Mouse (Mus musculus) MEL (cell line): ENCODE data around the gene Cox17. TPM values are rescaled to one million over a fixed set of nuclear protein-coding genes. Genes with fewer than 3 reads are reported as not detected.

Source experiments
- DNase-seq: peaks from one replicate; pipeline ENCODE4 v3.0.0; 2011; ENCODE audit warnings: low read depth, low spot score
- H3K27ac ChIP-seq: 2 replicates; pipeline ENCODE4 v1.5.1; 2012; ENCODE audit warnings: low read depth, mild to moderate bottlenecking, control low read depth, low read length, moderate library complexity; ENCODE audit not compliant: control insufficient read depth
- H3K27me3 ChIP-seq, 2 experiments: fragments of 150-350 bp in 1 of 2; sonication (generic) in 1 of 2; 2 replicates each; pipeline ENCODE4 v1.6.1; 2012; ENCODE audit warnings: low read length in 2 of 2, mild to moderate bottlenecking in 2 of 2, improper control_type of control experiment in 1 of 2, moderate library complexity in 1 of 2; ENCODE audit not compliant: insufficient read depth in 2 of 2, control insufficient read depth in 1 of 2
- H3K36me3 ChIP-seq, 2 experiments: 2 replicates each; pipeline ENCODE4 v1.6.1; 2012 to 2014; ENCODE audit warnings: low read length in 2 of 2, improper control_type of control experiment in 1 of 2, inconsistent platforms in 1 of 2, mild to moderate bottlenecking in 1 of 2; ENCODE audit not compliant: insufficient read depth in 2 of 2, control insufficient read depth in 1 of 2
- H3K4me1 ChIP-seq, 2 experiments: fragments of 150-350 bp in 1 of 2; sonication (generic) in 1 of 2; 2 replicates each; pipeline ENCODE4 v1.6.1; 2012; ENCODE audit warnings: low read length in 2 of 2, improper control_type of control experiment in 1 of 2, mild to moderate bottlenecking in 1 of 2; ENCODE audit not compliant: insufficient read depth in 2 of 2, control insufficient read depth in 1 of 2
- H3K4me3 ChIP-seq, 2 experiments: fragments of 150-350 bp in 1 of 2; sonication (generic) in 1 of 2; 2 replicates each; pipeline ENCODE4 v1.5.1; 2012; ENCODE audit warnings: low read depth in 2 of 2, low read length in 2 of 2, mild to moderate bottlenecking in 2 of 2, moderate library complexity in 2 of 2, control low read depth in 1 of 2, improper control_type of control experiment in 1 of 2; ENCODE audit not compliant: control insufficient read depth in 1 of 2, insufficient read depth in 1 of 2
- H3K79me2 ChIP-seq: 2 replicates; pipeline ENCODE4 v1.6.1; 2012; ENCODE audit warnings: mild to moderate bottlenecking, low read length, moderate library complexity; ENCODE audit not compliant: control insufficient read depth, poor library complexity, insufficient read depth
- H3K9ac ChIP-seq: 2 replicates; pipeline ENCODE4 v1.6.1; 2012; ENCODE audit warnings: low read depth, mild to moderate bottlenecking, control low read depth, low read length, moderate library complexity; ENCODE audit not compliant: control insufficient read depth, poor library complexity, severe bottlenecking
- H3K9me3 ChIP-seq: fragments of 150-350 bp; sonication (generic); replicated peaks from 2 replicates; pipeline ENCODE4 v1.6.1; 2012; ENCODE audit warnings: mild to moderate bottlenecking, low read length, improper control_type of control experiment, moderate library complexity; ENCODE audit not compliant: insufficient read depth
- CTCF ChIP-seq, 3 experiments: IDR thresholded peaks in 2 of 3; conservative IDR thresholded peaks in 1 of 3; 2 replicates each; pipeline ENCODE4 v1.5.1; 2011 to 2012; ENCODE audit warnings: low read length in 3 of 3, low read depth in 2 of 3, mild to moderate bottlenecking in 2 of 3, improper control_type of control experiment in 1 of 3, inconsistent platforms in 1 of 3, mixed read lengths in 1 of 3, moderate library complexity in 1 of 3; ENCODE audit not compliant: control insufficient read depth in 1 of 3, insufficient read depth in 1 of 3, poor library complexity in 1 of 3, severe bottlenecking in 1 of 3
- E2F4 ChIP-seq: IDR thresholded peaks from 2 replicates; pipeline ENCODE4 v1.6.1; 2011; ENCODE audit warnings: low read depth, low read length, improper control_type of control experiment, borderline replicate concordance
- ELF1 ChIP-seq: IDR thresholded peaks from 2 replicates; pipeline ENCODE4 v1.6.1; 2014; ENCODE audit warnings: low read depth, mild to moderate bottlenecking, inconsistent platforms, low read length, improper control_type of control experiment, moderate library complexity
- EP300 ChIP-seq, 2 experiments: IDR thresholded peaks; 2 replicates each; pipeline ENCODE4 v1.6.1; 2011; ENCODE audit warnings: improper control_type of control experiment in 2 of 2, low read length in 2 of 2, low read depth in 1 of 2, mild to moderate bottlenecking in 1 of 2
- GABPA ChIP-seq: IDR thresholded peaks from 2 replicates; pipeline ENCODE4 v1.6.1; 2012; ENCODE audit warnings: low read depth, mild to moderate bottlenecking, inconsistent platforms, low read length, improper control_type of control experiment, moderate library complexity
- HCFC1 ChIP-seq: IDR thresholded peaks from 2 replicates; pipeline ENCODE4 v1.6.1; 2012; ENCODE audit warnings: low read depth, mild to moderate bottlenecking, inconsistent platforms, low read length, improper control_type of control experiment, moderate library complexity
- JUND ChIP-seq: IDR thresholded peaks from 2 replicates; pipeline ENCODE4 v1.6.1; 2011; ENCODE audit warnings: low read depth, mild to moderate bottlenecking, improper control_type of control experiment, low read length
- KAT2A ChIP-seq: conservative IDR thresholded peaks from 2 replicates; pipeline ENCODE4 v1.6.1; 2012; ENCODE audit warnings: low read depth, low read length, improper control_type of control experiment, inconsistent platforms
- MAFK ChIP-seq: IDR thresholded peaks from 2 replicates; pipeline ENCODE4 v1.6.1; 2011; ENCODE audit warnings: low read depth, mild to moderate bottlenecking, low read length, improper control_type of control experiment, borderline replicate concordance
- MAZ ChIP-seq: IDR thresholded peaks from 2 replicates; pipeline ENCODE4 v1.6.1; 2012; ENCODE audit warnings: low read depth, mild to moderate bottlenecking, inconsistent platforms, low read length, improper control_type of control experiment
- MYB ChIP-seq: IDR thresholded peaks from 2 replicates; pipeline ENCODE4 v1.6.1; 2011; ENCODE audit warnings: mild to moderate bottlenecking, low read depth, low read length, improper control_type of control experiment
- NELFE ChIP-seq: IDR thresholded peaks from 2 replicates; pipeline ENCODE4 v1.6.1; 2011; ENCODE audit warnings: low read depth, low read length, improper control_type of control experiment
- POLR2A ChIP-seq, 2 experiments: IDR thresholded peaks; 2 replicates each; pipeline ENCODE4 v1.6.1; 2011 to 2012; ENCODE audit warnings: low read length in 2 of 2, mild to moderate bottlenecking in 2 of 2, control low read depth in 1 of 2, improper control_type of control experiment in 1 of 2, low read depth in 1 of 2, moderate library complexity in 1 of 2; ENCODE audit not compliant: control insufficient read depth in 1 of 2, insufficient read depth in 1 of 2, poor library complexity in 1 of 2
- POLR2AphosphoS2 ChIP-seq: IDR thresholded peaks from 2 replicates; pipeline ENCODE4 v1.6.1; 2011; ENCODE audit warnings: low read length, improper control_type of control experiment
- POLR2AphosphoS5 ChIP-seq: IDR thresholded peaks from 2 replicates; pipeline ENCODE4 v1.6.1; 2012; ENCODE audit warnings: low read depth, borderline replicate concordance, mild to moderate bottlenecking, inconsistent platforms, low read length, moderate library complexity, mixed read lengths
- RAD21 ChIP-seq: IDR thresholded peaks from 2 replicates; pipeline ENCODE4 v1.6.1; 2011; ENCODE audit warnings: mild to moderate bottlenecking, low read depth, low read length, improper control_type of control experiment
- SIN3A ChIP-seq: IDR thresholded peaks from 2 replicates; pipeline ENCODE4 v1.6.1; 2012; ENCODE audit warnings: low read length, improper control_type of control experiment, inconsistent platforms
- TBP ChIP-seq: IDR thresholded peaks from 2 replicates; pipeline ENCODE4 v1.8.0; 2011; ENCODE audit warnings: low read depth, low read length, improper control_type of control experiment
- TCF12 ChIP-seq: IDR thresholded peaks from 2 replicates; pipeline ENCODE4 v1.6.1; 2014; ENCODE audit warnings: low read depth, mild to moderate bottlenecking, inconsistent platforms, low read length, improper control_type of control experiment, moderate library complexity
- UBTF ChIP-seq: IDR thresholded peaks from 2 replicates; pipeline ENCODE4 v1.6.1; 2012; ENCODE audit warnings: low read depth, mild to moderate bottlenecking, inconsistent platforms, low read length, improper control_type of control experiment, moderate library complexity, borderline replicate concordance; ENCODE audit not compliant: insufficient read depth
- USF1 ChIP-seq: IDR thresholded peaks from 2 replicates; pipeline ENCODE4 v1.6.1; 2014; ENCODE audit warnings: low read depth, mild to moderate bottlenecking, inconsistent platforms, low read length, improper control_type of control experiment, moderate library complexity
- ZMIZ1 ChIP-seq: IDR thresholded peaks from 2 replicates; pipeline ENCODE4 v1.6.1; 2012; ENCODE audit warnings: low read depth, mild to moderate bottlenecking, inconsistent platforms, low read length, improper control_type of control experiment, moderate library complexity
- ZNF384 ChIP-seq: IDR thresholded peaks from 2 replicates; pipeline ENCODE4 v1.6.1; 2012; ENCODE audit warnings: low read depth, mild to moderate bottlenecking, inconsistent platforms, low read length, improper control_type of control experiment
- polyA plus RNA-seq, 2 experiments: library from polyadenylated mRNA; stranded (reverse) in 1 of 2; unstranded in 1 of 2; fragments of >175 nt in 1 of 2; fragments of >200 nt in 1 of 2; gene quantifications; 2 replicates each; pipeline versions ENCODE4 v1.2.1 to v1.2.4; 2012; ENCODE audit warnings: low replicate concordance in 2 of 2, low read depth in 1 of 2; ENCODE audit not compliant: insufficient read length in 2 of 2, insufficient read depth in 1 of 2, missing spikeins in 1 of 2
- total RNA-seq: library from RNA; depleted of rRNA; stranded (reverse); fragments of 300-350 nt; gene quantifications from 2 replicates; pipeline ENCODE4 v1.2.3, GENCODE M21; 2012

Cox17 gene
- total and polyA plus RNA-seq, 3 experiments, result 269 to 295 TPM; not detected in 1

DNA sequence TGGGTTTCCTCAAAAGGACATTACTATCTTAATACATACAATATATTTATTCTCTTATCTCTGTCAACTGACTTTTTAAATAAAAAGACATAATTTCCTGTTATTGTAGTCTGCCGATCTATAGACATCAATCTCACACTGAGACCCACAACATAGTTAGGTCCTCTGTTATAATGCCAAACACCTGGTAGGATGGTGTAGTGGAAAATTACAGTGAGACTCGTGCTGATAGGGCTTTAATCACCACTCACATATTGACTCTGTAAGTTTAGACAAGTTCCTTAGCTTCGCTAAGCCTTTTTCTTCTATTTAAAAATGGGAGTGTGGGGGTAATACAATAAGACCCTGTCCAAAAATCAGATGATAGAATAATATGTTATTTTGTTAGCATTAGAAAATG is 13.1 kb downstream of the Cox17 start (continued):
- TF ChIP-seq KAT2A (no peak), CTCF (IDR thresholded peaks at IDR 0.05 in 2 of 3, conservative IDR thresholded peaks at IDR 0.05 in 1 of 3; ENCODE audit: control insufficient read depth in 1 of 3, insufficient read depth in 1 of 3, low read depth in 2 of 3, low read length in 3 of 3, poor library complexity in 1 of 3, severe bottlenecking in 1 of 3) (no peak), MAFK (no peak), HCFC1 (no peak), GABPA (no peak), JUND (no peak), USF1 (no peak), POLR2AphosphoS5 (no peak), EP300 (IDR thresholded peaks at IDR 0.05; ENCODE audit: low read depth in 1 of 2, low read length in 2 of 2) (peak; percentile 47 to 61; a peak in 3 of 4 replicates), UBTF (no peak), TCF12 (peak; percentile 71)

GRCm38 (mm10) chr16:38360317-38360716 is 13.5 kb downstream of the Cox17 start:
- peaks cover 28 to 33% of the 10 kb centered on the region in 2 experiments for H3K4me1 ChIP-seq
- TF ChIP-seq RAD21, result no peak
- no peak for TF ChIP-seq ZNF384
- no peak for TF ChIP-seq ELF1
- no peak for TF ChIP-seq POLR2A (IDR thresholded peaks at IDR 0.05; ENCODE audit: control insufficient read depth in 1 of 2, insufficient read depth in 1 of 2, low read depth in 1 of 2, low read length in 2 of 2, poor library complexity in 1 of 2)
- TF ChIP-seq HCFC1, result no peak
- no peak for TF ChIP-seq MAFK
- no peak for TF ChIP-seq EP300 (IDR thresholded peaks at IDR 0.05; ENCODE audit: low read depth in 1 of 2, low read length in 2 of 2)
- TF ChIP-seq SIN3A, result no peak; the same call in 1 of the 2 replicates
- no peak for TF ChIP-seq TBP
- no peak for TF ChIP-seq POLR2AphosphoS2
- TF ChIP-seq MAZ, result no peak
- no peak for TF ChIP-seq USF1
- no peak for TF ChIP-seq E2F4
- TF ChIP-seq NELFE, result no peak
- no peak for TF ChIP-seq ZMIZ1
- no peak for TF ChIP-seq MYB
- TF ChIP-seq, all 39 proteins: peak for 0
- Histone ChIP-seq H3K27me3 (no peaks in the 10 kb centered on the region), H3K9me3 (no peaks in the 10 kb centered on the region), H3K79me2 (no peaks in the 10 kb centered on the region), H3K36me3 (peaks cover 0 to 29% of the 10 kb centered on the region in 2 experiments; a peak in 2 of 4 replicates), H3K4me3 (no peak overlapping the region), H3K9ac (no peak overlapping the region), H3K27ac (no peak overlapping the region)
- no peak for DNase-seq
